Mouse (Mus musculus) kidney, embryonic 16.5 days (tissue): ENCODE measurements at regions not wholly inside any gene's neighbourhood (a gene's known extent, or its start where the extent isn't known, plus 50 kb on each side); places are given as distances from the start of the nearest gene placed in this dataset.

Experiments used
- ATAC-seq: fragments of 200-750 bp; cut with Nextera tagmentation; 2 replicates; pipeline ENCODE4 v1.8.0; 2017; ENCODE audit warnings: moderate TSS enrichment; ENCODE audit not compliant: low FRiP score, low TSS enrichment
- H3K27ac ChIP-seq: fragments of 300-500 bp; sonication (generic); 2 replicates; pipeline ENCODE4 v1.5.1; 2014; ENCODE audit warnings: low read length
- H3K27me3 ChIP-seq: fragments of 300-500 bp; sonication (generic); 2 replicates; pipeline ENCODE4 v1.6.1; 2014; ENCODE audit warnings: low read length, control low read depth, mixed read lengths; ENCODE audit not compliant: insufficient read depth
- H3K36me3 ChIP-seq: fragments of 300-500 bp; sonication (generic); 2 replicates; pipeline ENCODE4 v1.6.1; 2014; ENCODE audit warnings: low read length, control low read depth, mixed read lengths; ENCODE audit not compliant: insufficient read depth
- H3K4me1 ChIP-seq: fragments of 300-500 bp; sonication (generic); 2 replicates; pipeline ENCODE4 v1.6.1; 2014; ENCODE audit warnings: low read length, control low read depth, mixed read lengths; ENCODE audit not compliant: insufficient read depth
- H3K4me2 ChIP-seq: fragments of 300-500 bp; sonication (generic); replicated peaks from 2 replicates; pipeline ENCODE4 v1.6.1; 2014; ENCODE audit warnings: low read depth, low read length
- H3K4me3 ChIP-seq: fragments of 300-500 bp; sonication (generic); 2 replicates; pipeline ENCODE4 v1.5.1; 2014; ENCODE audit warnings: mild to moderate bottlenecking, low read length
- H3K9ac ChIP-seq: fragments of 300-500 bp; sonication (generic); replicated peaks from 2 replicates; pipeline ENCODE4 v1.6.1; 2014; ENCODE audit warnings: low read length
- H3K9me3 ChIP-seq: fragments of 300-500 bp; sonication (generic); 2 replicates; pipeline ENCODE4 v1.6.1; 2016; ENCODE audit warnings: low read length, control low read depth
- WGBS: fragments of 180-500 bp; shearing (Covaris S2); extraction: QIAGEN DNeasy Blood & Tissue Kit; methylation state at CpG from one replicate; pipeline ENCODE4 v1.1.7; 2014; 5-methylcytosine and 5-hydroxymethylcytosine counted together

DNA sequence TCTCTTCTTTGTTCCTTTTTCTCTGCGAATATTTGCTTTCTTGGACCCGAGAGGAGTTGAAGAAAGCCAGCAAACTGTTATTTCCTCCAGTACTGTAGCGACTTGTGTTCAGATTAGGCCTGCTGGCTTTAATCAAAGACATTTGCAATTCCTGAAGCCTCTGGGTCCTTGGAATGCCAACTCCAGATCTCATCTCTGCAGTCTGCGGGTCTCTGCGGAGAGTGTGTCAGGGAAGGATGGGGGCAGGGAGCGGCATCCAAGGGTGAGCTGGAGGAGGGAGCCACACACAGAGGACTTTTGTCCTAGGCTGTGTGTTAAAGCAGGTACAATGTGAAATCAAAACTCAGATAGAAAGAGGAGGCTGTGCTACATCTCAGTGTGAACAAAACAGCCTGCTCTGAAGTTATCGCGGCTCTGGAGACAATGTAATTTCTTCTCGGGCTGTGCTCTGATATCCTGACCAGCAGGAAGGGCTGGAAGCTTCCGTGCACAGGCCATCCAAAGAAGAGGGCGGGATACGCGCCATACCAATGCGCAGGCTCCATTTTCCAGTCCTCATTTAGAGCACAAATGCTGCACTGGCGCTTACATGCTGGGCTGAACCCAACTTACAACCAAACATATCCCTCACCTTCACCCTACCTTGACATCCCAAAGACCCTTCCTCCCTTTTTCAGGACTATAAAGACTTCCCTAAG, 71.1 kb upstream of the Cadm1 start:
- no peak for ATAC-seq
- Histone ChIP-seq H3K9ac (no peak overlapping the region), H3K4me3 (no peak overlapping the region), H3K27ac (no peak overlapping the region), H3K9me3 (no peaks in the 10 kb centered on the region), H3K27me3 (no peaks in the 10 kb centered on the region), H3K4me2 (no peak overlapping the region), H3K4me1 (no peaks in the 10 kb centered on the region), H3K36me3 (no peaks in the 10 kb centered on the region)
- 72% methylated on average over 15 of the region's 15 CpGs for WGBS

DNA sequence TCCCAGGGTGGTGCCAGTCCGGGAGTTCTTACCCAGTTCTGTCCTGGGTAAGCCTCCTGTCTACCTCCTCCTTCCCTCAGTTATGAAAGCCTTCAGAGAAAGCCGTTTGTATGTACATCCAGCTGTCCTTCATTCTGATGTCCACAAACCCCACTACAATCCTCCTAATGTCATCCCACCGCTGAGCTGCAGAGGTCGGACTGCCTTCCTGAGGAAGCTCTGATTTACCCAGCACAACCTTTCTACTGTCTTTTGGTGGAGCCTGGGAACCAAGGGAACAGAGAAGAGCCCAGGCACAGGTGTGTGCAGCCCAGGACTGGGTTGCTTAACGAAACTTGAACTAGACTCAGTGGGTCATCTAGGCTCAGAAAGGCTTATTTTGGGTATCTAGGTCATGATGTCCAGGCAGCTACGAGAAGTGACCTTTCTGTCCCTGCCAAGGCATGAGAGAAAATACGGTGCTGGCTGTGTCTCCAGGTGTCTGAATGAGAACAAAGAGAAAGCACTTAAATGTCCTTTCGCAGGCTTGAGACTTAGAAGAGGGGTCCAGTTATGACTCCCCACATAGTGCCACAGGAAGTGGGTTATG, 70.4 kb upstream of the Cadm1 start:
- H3K9me3 ChIP-seq, result no peaks in the 10 kb centered on the region
- no peak overlapping the region for H3K4me2 ChIP-seq
- WGBS, result 88% methylated on average over 8 of the region's 8 CpGs
- no peak overlapping the region for H3K9ac ChIP-seq
- H3K4me3 ChIP-seq, result no peak overlapping the region
- H3K27ac ChIP-seq, result no peak overlapping the region
- no peaks in the 10 kb centered on the region for H3K36me3 ChIP-seq
- no peaks in the 10 kb centered on the region for H3K27me3 ChIP-seq
- no peaks in the 10 kb centered on the region for H3K4me1 ChIP-seq
- ATAC-seq, result no peak

DNA sequence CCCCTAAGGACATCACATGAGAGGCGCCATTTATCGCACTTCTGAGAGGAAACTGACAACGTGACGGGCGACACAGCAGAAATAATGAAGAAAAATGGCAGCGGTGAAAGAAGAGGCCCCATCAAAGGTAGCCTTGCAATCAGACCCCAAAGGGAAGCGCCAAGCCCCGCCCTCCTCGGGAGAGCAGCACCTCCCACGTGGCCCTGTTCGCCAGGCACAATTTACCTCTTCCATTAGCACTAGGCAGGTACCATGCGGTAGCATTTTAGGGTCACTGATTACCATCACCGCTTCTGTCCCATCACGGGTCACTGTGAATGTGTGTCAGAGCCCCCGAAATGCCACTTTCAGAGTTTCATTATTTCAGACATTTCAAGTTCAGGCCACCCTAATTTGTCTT, 69.7 kb upstream of the Cadm1 start:
- H3K4me3 ChIP-seq, result no peak overlapping the region
- H3K9me3 ChIP-seq, result no peaks in the 10 kb centered on the region
- no peak overlapping the region for H3K4me2 ChIP-seq
- H3K36me3 ChIP-seq, result no peaks in the 10 kb centered on the region
- no peaks in the 10 kb centered on the region for H3K4me1 ChIP-seq
- H3K27me3 ChIP-seq, result no peaks in the 10 kb centered on the region
- no peak for ATAC-seq
- H3K9ac ChIP-seq, result no peak overlapping the region
- H3K27ac ChIP-seq, result no peak overlapping the region
- 67% methylated on average over 15 of the region's 15 CpGs for WGBS

DNA sequence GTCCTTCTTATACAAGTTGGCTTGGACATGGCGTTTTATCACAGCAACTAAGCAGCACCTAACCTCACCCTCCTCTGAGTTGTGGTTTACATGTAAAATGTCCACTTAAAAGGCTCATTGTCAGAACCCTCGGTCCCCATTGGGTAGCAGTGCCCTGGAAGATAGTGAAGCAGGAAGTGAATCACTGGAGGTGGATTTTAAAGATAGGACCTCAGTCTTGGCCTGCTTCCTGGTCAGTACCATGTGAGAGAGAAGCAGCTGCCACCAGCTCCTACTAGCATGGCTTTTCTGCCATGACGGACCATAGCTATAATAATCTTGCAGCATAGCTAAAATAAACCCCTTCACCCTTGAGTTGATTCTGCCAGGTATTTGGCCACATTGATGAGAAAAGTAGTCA, 68.1 kb upstream of the Cadm1 start:
- H3K4me2 ChIP-seq, result no peak overlapping the region
- no peaks in the 10 kb centered on the region for H3K27me3 ChIP-seq
- no peaks in the 10 kb centered on the region for H3K4me1 ChIP-seq
- ATAC-seq, result no peak
- no peak overlapping the region for H3K9ac ChIP-seq
- no peaks in the 10 kb centered on the region for H3K36me3 ChIP-seq
- 90% methylated on average over 3 of the region's 3 CpGs for WGBS
- H3K9me3 ChIP-seq, result no peaks in the 10 kb centered on the region
- no peak overlapping the region for H3K4me3 ChIP-seq
- no peak overlapping the region for H3K27ac ChIP-seq

DNA sequence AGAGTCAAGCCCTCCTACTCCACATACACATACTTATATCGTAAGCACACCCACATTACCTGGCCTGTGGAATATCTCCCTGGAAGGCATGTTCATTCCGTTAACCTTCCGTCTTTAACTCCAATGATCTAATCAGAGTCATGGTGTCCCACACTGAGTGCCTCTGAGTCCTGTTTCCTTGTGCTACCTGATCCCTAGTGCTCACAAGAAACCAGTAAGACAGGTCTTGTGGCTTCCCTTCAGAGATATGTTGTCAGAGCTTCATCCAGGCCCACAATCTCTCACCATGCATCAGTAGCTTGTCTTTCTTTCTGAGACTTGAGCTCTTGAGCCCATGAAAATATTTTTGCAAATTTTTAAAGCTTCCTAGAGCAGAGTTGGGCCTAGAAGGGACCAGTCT, 63.2 kb upstream of the Cadm1 start:
- Histone ChIP-seq H3K27ac (no peak overlapping the region), H3K4me1 (peaks cover 19% of the 10 kb centered on the region), H3K27me3 (no peaks in the 10 kb centered on the region), H3K9me3 (no peaks in the 10 kb centered on the region), H3K4me3 (no peak overlapping the region), H3K9ac (no peak overlapping the region), H3K36me3 (no peaks in the 10 kb centered on the region), H3K4me2 (no peak overlapping the region)
- no peak for ATAC-seq
- 83% methylated on average over 3 of the region's 3 CpGs for WGBS

DNA sequence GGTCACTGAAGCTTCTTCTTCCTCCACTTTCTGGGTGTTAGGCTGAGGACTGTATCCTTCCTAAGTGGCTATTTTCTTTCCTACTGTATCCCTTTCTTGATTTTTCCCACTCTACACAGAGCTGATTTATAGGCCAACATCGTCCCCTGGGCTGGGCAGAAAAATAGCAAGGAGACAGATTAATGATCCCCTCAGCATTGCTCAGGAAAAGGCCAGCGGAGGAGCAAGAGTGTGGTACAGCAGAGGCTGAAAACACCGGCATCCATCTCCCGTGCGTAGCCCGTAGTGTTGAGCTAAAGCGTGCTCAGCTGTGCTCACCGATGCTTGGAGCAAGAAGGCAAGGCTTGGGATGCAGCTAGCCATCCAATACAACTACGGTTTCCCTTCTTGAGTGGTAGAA, 62.2 kb upstream of the Cadm1 start:
- no peak overlapping the region for H3K4me2 ChIP-seq
- no peak overlapping the region for H3K27ac ChIP-seq
- peaks cover 19% of the 10 kb centered on the region for H3K4me1 ChIP-seq
- H3K9ac ChIP-seq, result no peak overlapping the region
- ATAC-seq, result peak; percentile 69
- no peaks in the 10 kb centered on the region for H3K9me3 ChIP-seq
- H3K4me3 ChIP-seq, result no peak overlapping the region
- no peaks in the 10 kb centered on the region for H3K36me3 ChIP-seq
- no peaks in the 10 kb centered on the region for H3K27me3 ChIP-seq
- WGBS, result 13% methylated on average over 9 of the region's 9 CpGs

DNA sequence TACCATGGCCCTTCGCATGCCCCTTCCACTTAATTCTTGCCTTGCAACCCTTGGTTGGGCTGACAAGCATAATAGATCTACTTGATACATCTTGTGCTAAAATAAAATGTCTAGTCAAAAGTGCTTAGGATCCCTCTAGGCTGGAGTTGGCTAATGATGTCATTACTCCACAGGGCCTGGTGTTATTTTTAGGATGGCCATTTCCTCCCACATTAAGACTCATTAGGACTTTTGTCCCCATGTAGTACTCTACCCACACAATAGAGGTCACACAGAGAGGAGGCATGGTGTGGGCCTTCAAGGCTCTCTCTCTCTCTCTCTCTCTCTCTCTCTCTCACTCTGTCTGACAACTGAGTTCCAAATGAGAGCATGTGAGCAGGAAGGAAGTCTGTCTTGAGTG, 60.4 kb upstream of the Cadm1 start:
- 81% methylated on average over 1 of the region's 1 CpGs for WGBS
- no peak overlapping the region for H3K27ac ChIP-seq
- no peak overlapping the region for H3K4me2 ChIP-seq
- no peak overlapping the region for H3K4me3 ChIP-seq
- no peaks in the 10 kb centered on the region for H3K9me3 ChIP-seq
- no peaks in the 10 kb centered on the region for H3K36me3 ChIP-seq
- no peak overlapping the region for H3K9ac ChIP-seq
- H3K27me3 ChIP-seq, result no peaks in the 10 kb centered on the region
- H3K4me1 ChIP-seq, result peaks cover 19% of the 10 kb centered on the region
- ATAC-seq, result no peak

DNA sequence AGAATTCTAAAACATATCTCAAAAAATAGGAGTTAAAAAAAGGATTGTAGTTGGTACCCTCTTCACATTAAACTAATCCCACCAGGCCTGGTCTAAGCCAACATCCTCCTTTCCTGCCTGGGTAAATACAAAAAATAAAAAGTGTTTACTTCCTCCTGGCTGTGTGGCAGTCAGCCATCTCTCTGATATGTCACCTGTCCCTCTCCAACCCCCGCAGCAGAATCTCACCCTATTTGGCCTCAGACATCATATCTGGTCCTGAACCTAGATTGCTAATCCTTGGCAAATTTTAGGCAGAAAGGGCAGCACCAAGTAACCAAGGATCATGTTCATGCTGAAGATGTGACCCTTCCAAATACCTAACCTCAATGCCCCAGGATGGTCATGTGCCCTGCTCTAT, 59.2 kb upstream of the Cadm1 start:
- 89% methylated on average over 1 of the region's 1 CpGs for WGBS
- no peak overlapping the region for H3K27ac ChIP-seq
- H3K9me3 ChIP-seq, result no peaks in the 10 kb centered on the region
- H3K36me3 ChIP-seq, result no peaks in the 10 kb centered on the region
- no peak overlapping the region for H3K4me3 ChIP-seq
- H3K9ac ChIP-seq, result no peak overlapping the region
- ATAC-seq, result no peak
- peaks cover 19% of the 10 kb centered on the region for H3K4me1 ChIP-seq
- H3K4me2 ChIP-seq, result no peak overlapping the region
- no peaks in the 10 kb centered on the region for H3K27me3 ChIP-seq

DNA sequence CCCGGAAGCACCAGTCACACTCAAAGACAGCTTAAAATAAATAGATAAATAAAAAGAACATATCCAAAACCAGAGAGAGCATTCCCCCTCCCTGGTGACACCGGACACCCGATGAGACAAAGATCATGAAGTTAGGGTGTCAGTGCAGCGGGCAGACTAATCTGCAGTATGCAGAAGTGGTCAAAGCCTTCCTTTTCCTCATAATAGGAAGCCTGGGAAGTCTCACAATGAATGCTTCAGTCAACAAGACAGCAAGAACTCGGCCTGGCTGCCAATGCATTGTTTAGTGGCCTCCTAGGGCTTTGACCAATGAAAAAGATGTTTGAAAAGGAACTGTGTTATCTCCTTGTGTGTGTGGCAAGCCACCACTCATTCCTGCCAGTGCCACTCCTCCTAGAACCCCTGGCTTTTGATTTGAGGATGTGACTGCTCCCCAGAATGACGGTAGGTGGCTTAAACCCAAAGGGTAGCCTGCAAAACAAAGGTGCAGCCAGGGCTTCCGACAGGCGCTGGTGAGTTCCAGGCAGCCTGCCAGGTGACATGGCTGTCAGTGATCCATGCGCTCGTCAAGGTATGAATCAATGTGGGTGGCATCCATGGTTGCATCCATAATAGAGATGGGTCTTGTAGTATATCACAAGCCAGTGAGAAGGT, 58.1 kb upstream of the Cadm1 start:
- Histone ChIP-seq H3K4me2 (no peak overlapping the region), H3K27ac (no peak overlapping the region), H3K27me3 (no peaks in the 10 kb centered on the region), H3K9ac (no peak overlapping the region), H3K9me3 (no peaks in the 10 kb centered on the region), H3K4me1 (peaks cover 19% of the 10 kb centered on the region), H3K36me3 (no peaks in the 10 kb centered on the region), H3K4me3 (no peak overlapping the region)
- 53% methylated on average over 10 of the region's 10 CpGs for WGBS
- ATAC-seq, result no peak

DNA sequence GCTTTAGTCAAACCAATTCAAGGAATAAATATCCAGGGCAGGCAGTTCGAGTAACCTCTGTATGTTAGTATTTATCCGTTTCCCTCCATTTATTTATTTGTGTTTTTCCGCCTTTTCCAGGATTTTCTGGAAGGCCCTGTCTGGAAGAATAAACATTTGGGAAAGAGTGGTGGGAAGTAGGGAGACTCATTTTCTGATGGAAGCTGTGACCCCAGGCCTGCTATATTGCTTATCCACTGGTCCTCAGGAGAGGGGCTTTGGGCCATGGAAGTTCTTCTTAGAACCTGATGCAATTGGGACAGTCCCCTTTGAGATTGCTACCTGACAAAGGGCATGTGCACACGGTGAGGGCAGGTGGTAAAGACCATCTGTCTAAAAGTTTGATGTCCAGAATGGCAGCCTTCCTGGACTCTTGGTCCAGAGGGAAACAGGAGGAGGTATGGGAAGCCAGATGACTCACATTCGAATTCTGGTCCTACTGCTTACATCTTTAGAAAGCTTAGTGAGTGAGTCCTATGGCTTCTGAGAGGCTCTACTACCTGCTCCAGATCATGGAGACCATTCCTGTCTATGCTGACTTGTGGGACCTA, 56.1 kb upstream of the Cadm1 start:
- 87% methylated on average over 5 of the region's 5 CpGs for WGBS

More for the DNA sequence above, 56.1 kb upstream of the Cadm1 start:
- ATAC-seq, result no peak
- Histone ChIP-seq H3K9ac (no peak overlapping the region), H3K36me3 (no peaks in the 10 kb centered on the region), H3K27ac (no peak overlapping the region), H3K4me2 (no peak overlapping the region), H3K4me1 (peaks cover under 1% of the 10 kb centered on the region; the same call in 1 of the 2 replicates), H3K9me3 (no peaks in the 10 kb centered on the region), H3K4me3 (no peak overlapping the region), H3K27me3 (no peaks in the 10 kb centered on the region)
